Mouse (Mus musculus) liver, postnatal 0 days (tissue): ENCODE data around the gene Gm15056. TPM values are rescaled to one million over a fixed set of nuclear protein-coding genes. Genes with fewer than 3 reads are reported as not detected.

Experiments used
- ATAC-seq: fragments of 200-750 bp; cut with Nextera tagmentation; 2 replicates; pipeline ENCODE4 v1.8.0; 2017; ENCODE audit warnings: mild to moderate bottlenecking, moderate library complexity
- DNase-seq: peaks from one replicate; pipeline ENCODE4 v3.0.0-alpha.2; 2016
- H3K27ac ChIP-seq: fragments of 300-500 bp; sonication (generic); 2 replicates; pipeline ENCODE4 v1.5.1; 2014; ENCODE audit warnings: antibody characterized with exemption, moderate library complexity, mild to moderate bottlenecking, low read depth
- H3K27me3 ChIP-seq: fragments of 300-500 bp; sonication (generic); 2 replicates; pipeline ENCODE4 v1.6.1; 2014; ENCODE audit warnings: low read length, control low read depth, mixed read lengths; ENCODE audit not compliant: insufficient read depth
- H3K36me3 ChIP-seq: fragments of 300-500 bp; sonication (generic); replicated peaks from 2 replicates; pipeline ENCODE4 v1.6.1; 2014; ENCODE audit warnings: mild to moderate bottlenecking, control low read depth, low read length, moderate library complexity, mixed read lengths; ENCODE audit not compliant: insufficient read depth
- H3K4me1 ChIP-seq: fragments of 300-500 bp; sonication (generic); 2 replicates; pipeline ENCODE4 v1.6.1; 2014; ENCODE audit warnings: antibody characterized with exemption, mild to moderate bottlenecking, control low read depth; ENCODE audit not compliant: insufficient read depth
- H3K4me2 ChIP-seq: fragments of 300-500 bp; sonication (generic); 2 replicates; pipeline ENCODE4 v1.6.1; 2014; ENCODE audit warnings: low read depth, mild to moderate bottlenecking, low read length, moderate library complexity, mixed read lengths
- H3K4me3 ChIP-seq: fragments of 300-500 bp; sonication (generic); 2 replicates; pipeline ENCODE4 v1.5.1; 2014; ENCODE audit warnings: low read depth, low read length
- H3K9ac ChIP-seq: fragments of 300-500 bp; sonication (generic); replicated peaks from 2 replicates; pipeline ENCODE4 v1.6.1; 2014; ENCODE audit warnings: mild to moderate bottlenecking, moderate library complexity
- H3K9me3 ChIP-seq: fragments of 300-500 bp; sonication (generic); 2 replicates; pipeline ENCODE4 v1.6.1; 2016; ENCODE audit warnings: mild to moderate bottlenecking, control low read depth, low read length, mixed read lengths
- CTCF ChIP-seq: sonication (generic); IDR thresholded peaks from 2 replicates; pipeline ENCODE4 v1.5.1; 2016; ENCODE audit warnings: antibody characterized with exemption, low read depth
- EP300 ChIP-seq: IDR thresholded peaks from 2 replicates; pipeline ENCODE4 v1.6.1; 2016; ENCODE audit warnings: antibody characterized with exemption, low read depth, mild to moderate bottlenecking
- WGBS: fragments of 180-500 bp; shearing (Covaris S2); extraction: QIAGEN DNeasy Blood & Tissue Kit; methylation state at CpG from one replicate; pipeline ENCODE4 v1.1.7; 2014; ENCODE audit not compliant: insufficient replicate concordance; 5-methylcytosine and 5-hydroxymethylcytosine counted together
- polyA plus RNA-seq: library from polyadenylated mRNA; unstranded; fragments of >200 nt; fragmentation: Nextera tagmentation; extraction: Ambion mirVana; gene quantifications from 2 replicates; pipeline ENCODE4 v1.2.1, GENCODE M21; 2015

The Gm15056 gene
- polyA plus RNA-seq, 1 experiment from 2014 or later = not detected

DNA sequence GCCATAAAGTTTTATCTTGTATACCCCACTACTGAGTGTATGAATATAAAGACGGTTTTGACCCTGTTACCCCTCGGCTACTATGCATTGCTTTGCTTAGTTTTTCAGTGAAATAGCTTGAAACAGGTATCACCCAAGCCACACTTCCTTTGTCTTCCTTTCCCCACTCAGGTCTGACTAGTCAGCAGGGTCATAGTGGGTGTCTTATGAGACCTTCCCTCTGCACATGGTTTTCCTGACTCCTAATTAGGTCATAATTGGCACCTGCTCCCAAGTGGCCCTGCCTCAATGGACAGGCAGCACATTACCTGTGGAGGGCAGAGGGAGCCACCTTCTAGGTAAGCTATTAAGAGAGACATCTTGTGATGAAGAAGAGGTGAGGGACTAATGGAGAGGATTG lies 10.1 kb downstream of the Gm15056 start, which contains the start of gene Defb33:
TSS of gene Defb33 (plus strand) at position 301 of the 400 bp plus-strand sequence.
- no peak within 1 kb of the TSS for H3K4me2 ChIP-seq
- H3K36me3 ChIP-seq = no peaks in the 10 kb centered on the region
- no peaks in the 10 kb centered on the region for H3K27me3 ChIP-seq
- H3K4me3 ChIP-seq = no peak within 1 kb of the TSS
- ATAC-seq (no peak), DNase-seq (no peak)
- H3K4me1 ChIP-seq = no peaks in the 10 kb centered on the region
- no peak within 1 kb of the TSS for H3K27ac ChIP-seq
- no peaks in the 10 kb centered on the region for H3K9me3 ChIP-seq
- WGBS = 62% methylated on average over 2 of the region's 2 CpGs
- TF ChIP-seq EP300 (no peak), CTCF (no peak)
- no peak within 1 kb of the TSS for H3K9ac ChIP-seq

DNA sequence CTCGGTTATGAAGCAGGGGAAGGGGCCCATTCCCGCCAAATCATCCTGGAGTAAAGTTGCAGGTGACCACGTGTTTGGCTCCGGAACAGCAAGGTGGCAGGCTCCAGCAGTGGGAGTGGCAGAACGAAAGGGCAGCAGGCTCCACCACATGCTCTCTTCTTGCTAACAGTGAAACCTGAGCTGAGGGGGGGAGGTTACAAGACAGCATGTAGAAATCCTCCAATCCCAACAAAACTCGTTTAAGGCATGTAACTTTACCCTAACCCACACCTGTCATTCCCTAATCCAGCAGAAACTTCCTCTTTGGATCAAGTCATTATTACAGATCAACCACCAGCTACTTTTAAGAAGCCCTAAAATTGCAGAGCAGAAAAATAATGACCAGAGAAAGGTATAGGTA lies 27.8 kb downstream of the Gm15056 start:
- TF ChIP-seq CTCF (no peak), EP300 (no peak)
- H3K4me1 ChIP-seq = no peaks in the 10 kb centered on the region
- H3K9me3 ChIP-seq = no peaks in the 10 kb centered on the region
- no peak overlapping the region for H3K9ac ChIP-seq
- 35% methylated on average over 6 of the region's 6 CpGs for WGBS
- H3K4me3 ChIP-seq = no peak overlapping the region
- ATAC-seq = no peak
- H3K36me3 ChIP-seq = no peaks in the 10 kb centered on the region
- H3K27ac ChIP-seq = no peak overlapping the region
- no peak for DNase-seq
- H3K4me2 ChIP-seq = no peak overlapping the region
- no peaks in the 10 kb centered on the region for H3K27me3 ChIP-seq

Other genes starting within 250 kb of the Gm15056 start
- gene Defb33, start 10.0 kb downstream of the Gm15056 start, polyA plus RNA-seq = not detected in 2 replicates
- not detected in 2 replicates for gene Gm6040, start 19.4 kb upstream of the Gm15056 start, polyA plus RNA-seq
- gene AY761185, start 42.1 kb upstream of the Gm15056 start, polyA plus RNA-seq = not detected in 2 replicates
- not detected in 2 replicates for gene Defa21, start 122.9 kb upstream of the Gm15056 start, polyA plus RNA-seq
- not detected in 2 replicates for gene Defa23, start 152.4 kb upstream of the Gm15056 start, polyA plus RNA-seq
- gene Defa35, start 162.4 kb upstream of the Gm15056 start, polyA plus RNA-seq = not detected in 2 replicates
- not detected in 2 replicates for gene Defa25, start 181.8 kb upstream of the Gm15056 start, polyA plus RNA-seq
- gene Gm14851, start 193.4 kb upstream of the Gm15056 start, polyA plus RNA-seq = not detected in 2 replicates
- not detected in 2 replicates for gene Defa30, start 232.0 kb upstream of the Gm15056 start, polyA plus RNA-seq